Mouse (Mus musculus): ENCODE data around the gene Bcas1.

Gene Bcas1

GRCm38 (mm10) chr2:170418748-170419147, 8.9 kb downstream of the Bcas1 start:
- no peak for DNase-seq (ENCODE audit: low spot score)

DNA sequence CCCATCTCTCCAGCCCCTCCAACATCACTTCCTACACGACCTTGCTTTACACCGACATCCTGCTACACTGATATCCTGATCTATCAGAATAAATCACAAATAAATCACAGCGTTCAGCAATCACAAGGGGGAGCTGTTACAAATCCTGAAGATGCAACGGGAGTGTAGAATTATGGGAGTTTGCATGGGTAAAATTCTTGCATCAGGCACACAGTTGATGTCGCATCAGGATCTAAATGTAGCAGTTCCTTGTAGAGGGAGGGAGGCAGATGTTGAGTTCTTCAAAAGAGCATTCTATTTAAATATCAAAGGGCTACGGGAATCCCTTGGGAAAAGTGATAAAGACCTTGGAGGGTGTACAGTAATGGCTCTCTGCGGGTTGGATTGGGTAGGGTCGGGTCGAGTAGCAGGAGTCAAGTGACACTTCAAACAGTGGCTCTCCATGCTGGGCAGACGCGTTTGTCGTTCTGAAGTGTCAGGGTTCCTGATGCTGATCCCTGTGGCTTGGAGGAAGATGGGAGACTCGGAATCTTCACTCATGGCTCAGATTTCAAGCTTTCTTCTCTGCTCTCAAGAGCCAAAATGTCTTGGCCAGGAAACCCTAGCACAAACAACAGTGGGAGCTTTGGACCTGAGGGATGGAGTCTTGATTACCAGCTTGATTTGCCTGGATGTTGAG, 16.0 kb downstream of the Bcas1 start:
- no peak for DNase-seq (ENCODE audit: low spot score)

DNA sequence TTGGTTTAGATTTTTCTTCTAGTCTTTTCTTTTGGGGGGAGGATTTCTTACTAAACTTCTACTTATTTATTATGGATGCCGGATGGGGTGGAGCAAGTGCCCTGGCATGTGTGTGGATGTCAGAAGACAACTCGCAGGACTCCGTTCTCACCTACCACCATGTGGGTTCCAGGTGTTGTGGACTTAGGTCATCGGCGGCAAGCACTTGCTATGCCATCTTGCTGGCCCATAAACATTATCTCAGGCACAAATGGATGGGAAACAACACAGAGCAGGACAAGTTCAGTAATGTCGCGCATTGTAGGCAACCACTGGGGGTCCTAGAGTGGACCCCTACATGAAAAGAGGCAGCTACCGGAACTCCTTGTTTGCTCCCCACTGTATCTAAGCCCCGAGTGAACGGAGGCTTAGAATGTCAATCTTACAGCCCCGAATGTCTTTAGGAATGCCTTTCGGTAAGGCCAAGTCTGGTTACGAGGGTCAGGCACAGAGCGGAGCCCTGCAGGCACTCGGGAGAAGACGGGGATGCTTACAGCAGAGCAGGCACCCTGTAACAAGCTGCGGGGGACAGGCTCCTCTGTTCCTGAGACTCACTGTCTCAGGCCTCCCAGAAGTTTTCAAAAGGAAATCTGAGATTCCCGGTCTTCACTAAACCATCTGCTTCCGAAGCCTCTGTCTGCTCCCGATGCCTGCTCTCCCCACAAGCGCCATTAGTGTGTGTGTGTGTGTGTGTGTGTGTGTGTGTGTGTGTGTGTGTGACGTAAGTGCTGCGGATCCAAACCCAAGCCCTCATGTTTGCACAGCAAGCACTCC, 16.8 kb downstream of the Bcas1 start:
- no peak for DNase-seq (ENCODE audit: low spot score)

DNA sequence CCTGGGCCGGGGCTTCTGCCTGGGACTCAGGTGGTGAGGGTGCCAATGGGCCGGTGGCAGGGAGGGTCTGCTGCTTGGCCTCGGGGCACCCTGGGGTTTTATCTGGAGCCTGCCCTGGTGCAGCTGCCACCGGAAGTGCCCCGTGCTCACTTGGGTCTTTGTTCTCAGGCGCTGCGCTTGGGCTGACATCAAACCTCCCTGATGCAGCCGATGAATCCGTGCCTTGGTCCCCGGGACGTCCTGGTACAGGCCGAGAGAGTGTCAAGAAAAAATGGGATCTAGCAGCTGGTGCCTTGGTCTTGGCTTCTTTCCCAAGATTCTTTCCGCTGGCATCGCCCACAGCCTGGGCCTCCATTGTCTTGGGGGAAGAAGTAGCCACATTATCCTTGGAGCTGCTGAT, 21.2 kb downstream of the Bcas1 start:
- no peak for DNase-seq (ENCODE audit: low spot score)

- DNase-seq (ENCODE audit: low spot score): no peak
These were observed 22.7 kb downstream of the Bcas1 start for GRCm38 (mm10) chr2:170404781-170405573.

GRCm38 (mm10) chr2:170403666-170404385, 23.8 kb downstream of the Bcas1 start:
- no peak for DNase-seq (ENCODE audit: low spot score)

GRCm38 (mm10) chr2:170401211-170401799, 26.3 kb downstream of the Bcas1 start:
- DNase-seq (ENCODE audit: low spot score): peak; percentile 84

- DNase-seq (ENCODE audit: low spot score): no peak
These were observed 27.0 kb downstream of the Bcas1 start for GRCm38 (mm10) chr2:170400666-170401065.

DNA sequence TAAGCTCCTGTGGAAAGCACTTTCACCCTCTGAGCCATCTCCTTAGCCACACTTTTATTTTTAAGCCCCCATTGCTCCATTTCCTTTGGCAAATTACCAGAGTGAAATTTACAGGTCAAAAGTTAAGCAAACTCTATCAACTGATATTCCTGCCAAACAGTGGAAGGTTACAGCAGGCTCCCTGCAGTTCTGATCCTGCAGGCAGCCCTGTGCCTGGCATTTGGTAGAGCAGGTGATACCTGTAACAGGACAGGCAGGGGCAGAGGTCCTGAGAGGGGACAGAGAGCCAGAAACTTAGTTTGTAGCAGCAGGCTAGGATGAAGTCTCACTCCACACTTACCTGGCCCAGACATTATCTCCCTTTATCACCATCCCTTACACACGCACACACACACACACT, 35.7 kb downstream of the Bcas1 start:
- no peak for DNase-seq (ENCODE audit: low spot score)

GRCm38 (mm10) chr2:170388320-170388719, 39.3 kb downstream of the Bcas1 start:
- no peak for DNase-seq (ENCODE audit: low spot score)

DNA sequence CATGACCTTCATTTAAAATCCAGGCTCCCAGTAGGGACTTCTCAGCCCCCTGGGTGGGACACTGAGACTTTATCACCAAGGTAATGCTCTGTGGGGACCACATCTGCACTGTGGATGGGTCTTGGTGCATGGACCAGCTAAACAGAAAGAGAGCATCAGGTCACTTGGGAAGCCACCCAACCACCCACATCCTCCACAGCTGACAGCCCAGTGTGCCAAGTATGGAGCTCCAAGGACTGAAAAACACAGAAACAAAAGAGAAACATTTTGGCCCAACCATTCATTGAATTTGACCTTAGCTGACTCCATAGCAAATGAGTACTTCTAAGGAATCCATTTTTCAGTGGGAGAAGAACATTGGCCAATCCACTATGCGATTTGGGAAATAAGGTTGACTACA, 42.1 kb downstream of the Bcas1 start:
- DNase-seq (ENCODE audit: low spot score): no peak

DNA sequence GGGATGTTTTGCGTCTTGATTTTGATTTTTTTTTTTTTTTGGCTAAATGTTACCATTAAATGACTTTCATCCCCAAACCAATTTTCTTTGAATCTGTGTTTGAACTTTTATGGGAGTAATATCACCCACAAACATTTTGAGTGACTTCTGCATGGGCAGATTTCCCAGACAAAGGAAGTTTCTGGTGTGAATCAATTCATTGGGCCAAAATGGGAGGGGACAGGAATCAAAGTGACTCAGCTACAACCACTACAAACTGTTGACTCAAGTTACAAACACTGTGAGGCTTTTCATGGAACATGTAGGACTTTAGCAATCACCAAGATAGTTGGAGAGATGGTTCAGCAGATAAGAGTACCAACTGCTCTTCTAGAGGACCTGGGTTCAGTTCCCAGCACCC, 42.9 kb downstream of the Bcas1 start:
- DNase-seq (ENCODE audit: low spot score): peak; percentile 50

DNA sequence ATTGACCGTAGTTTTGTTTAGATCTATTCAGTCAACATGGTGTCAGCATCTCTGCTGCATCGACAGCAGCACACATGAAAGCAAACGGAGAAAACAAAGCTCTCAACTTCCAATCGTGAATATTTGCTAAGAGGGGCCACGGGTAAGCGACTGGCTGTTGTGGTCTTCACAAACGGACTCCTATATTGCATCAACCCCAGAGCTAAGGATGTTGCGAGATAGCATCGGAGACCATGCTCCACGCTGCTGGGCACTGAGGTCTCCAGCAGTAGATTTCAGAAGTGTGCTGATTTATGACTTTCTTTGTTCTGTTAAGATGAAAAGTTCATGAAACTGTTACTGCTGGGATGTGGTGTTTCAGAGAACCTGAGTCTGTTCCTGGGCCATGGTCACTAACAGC, 54.3 kb downstream of the Bcas1 start:
- DNase-seq (ENCODE audit: low spot score): no peak

DNA sequence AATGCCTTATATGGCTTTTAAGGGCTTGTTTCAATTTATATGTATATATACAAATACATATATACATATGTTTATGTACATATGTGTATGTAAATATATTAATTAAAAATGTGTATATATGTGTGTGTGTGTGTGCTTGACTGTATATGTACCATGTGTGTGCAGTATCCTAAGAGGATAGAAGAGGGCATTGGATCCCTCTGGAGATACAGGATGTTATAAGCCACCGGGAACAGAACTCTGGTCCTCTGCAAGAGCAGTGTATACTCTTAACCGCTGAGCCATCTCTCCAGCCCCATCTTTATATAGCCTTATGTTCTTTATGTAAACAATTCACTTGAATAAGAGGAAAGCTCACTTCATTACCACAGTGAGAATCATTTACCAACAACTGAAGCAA, 62.0 kb downstream of the Bcas1 start:
- no peak for DNase-seq (ENCODE audit: low spot score)

DNA sequence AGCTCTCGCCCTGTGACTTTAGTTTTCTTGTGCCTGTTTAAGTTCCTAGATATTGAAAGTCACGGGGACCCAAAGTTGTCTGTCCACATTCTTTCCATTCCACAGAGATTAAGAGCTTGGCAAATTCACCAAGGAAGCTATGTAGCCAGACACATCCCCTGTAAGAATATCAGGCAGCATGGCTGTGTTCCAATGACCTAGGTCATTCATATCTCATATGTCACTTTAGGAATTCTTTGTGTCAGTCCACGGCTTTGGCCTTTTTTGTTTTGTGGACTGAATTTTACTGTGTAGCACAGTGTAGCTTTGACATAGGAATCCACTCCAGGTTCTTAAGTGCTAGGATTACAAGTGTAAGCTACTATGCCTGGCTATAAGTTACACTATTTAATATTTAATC, 62.4 kb downstream of the Bcas1 start:
- DNase-seq (ENCODE audit: low spot score): no peak

GRCm38 (mm10) chr2:170356667-170357374, 70.8 kb downstream of the Bcas1 start:
- no peak for DNase-seq (ENCODE audit: low spot score)

DNA sequence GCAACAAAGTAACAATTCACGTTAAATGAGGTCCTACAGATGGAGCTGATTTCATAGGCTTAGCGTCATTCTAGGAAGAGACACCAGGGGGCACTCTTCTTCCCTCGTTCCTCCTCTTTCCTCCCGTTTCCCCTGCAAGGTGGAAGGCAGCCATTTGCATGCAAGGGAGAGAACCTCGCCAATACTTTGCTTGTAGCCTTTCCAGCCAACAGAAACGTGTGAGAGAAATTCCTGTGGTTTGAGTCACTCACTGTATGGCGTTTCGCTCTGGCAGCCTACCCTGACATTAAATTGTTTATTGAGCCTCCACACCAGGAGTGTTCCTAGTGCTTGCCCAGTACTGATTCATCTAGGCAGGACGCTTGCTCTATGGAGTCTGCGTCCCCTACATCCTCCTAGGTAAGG, 72.7 kb downstream of the Bcas1 start:
- DNase-seq (ENCODE audit: low spot score): peak; percentile 90

- no peak for DNase-seq (ENCODE audit: low spot score)
These were observed 75.4 kb downstream of the Bcas1 start for GRCm38 (mm10) chr2:170352273-170352672.

DNA sequence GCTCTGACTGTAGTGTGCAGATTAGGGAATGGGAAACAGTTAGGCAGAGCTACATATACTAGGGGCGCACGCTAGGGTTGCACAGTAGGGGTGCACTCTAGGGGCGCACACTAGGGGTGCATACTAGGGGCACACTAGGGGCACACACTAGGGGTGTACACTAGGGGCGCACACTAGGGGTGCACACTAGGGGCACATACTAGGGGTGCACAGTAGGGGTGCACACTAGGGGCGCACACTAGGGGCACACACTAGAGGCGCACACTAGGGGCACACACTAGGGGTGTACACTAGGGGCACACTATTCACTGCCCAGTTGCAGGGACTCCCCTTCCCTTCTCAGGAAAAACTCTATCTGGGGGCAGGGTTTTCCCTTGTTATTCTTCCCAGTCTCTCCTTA, 75.8 kb downstream of the Bcas1 start:
- DNase-seq (ENCODE audit: low spot score): no peak

DNA sequence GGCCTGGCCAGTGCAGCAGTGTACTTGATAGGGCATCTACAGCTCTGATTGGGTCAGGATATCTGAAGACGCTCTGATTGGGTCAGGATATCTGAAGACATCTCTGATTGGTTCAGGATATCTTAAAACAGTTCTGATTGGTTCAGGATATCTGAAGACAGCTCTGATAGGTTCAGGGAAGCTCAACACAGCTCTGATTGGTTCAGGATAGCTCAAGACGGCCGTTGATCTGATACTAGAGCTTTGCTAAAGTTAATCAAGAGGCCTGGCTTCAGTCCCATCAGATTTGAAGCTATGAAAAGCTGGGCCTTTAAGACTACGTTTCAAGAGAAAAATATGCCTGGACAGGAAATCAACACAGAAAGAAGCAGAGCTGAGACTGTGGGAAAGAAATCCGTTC, 77.9 kb downstream of the Bcas1 start:
- no peak for DNase-seq (ENCODE audit: low spot score)

- DNase-seq (ENCODE audit: low spot score): no peak
These were observed 78.5 kb downstream of the Bcas1 start for GRCm38 (mm10) chr2:170349096-170349495.

Measured in adipocyte (in vitro differentiated cells).